Comparison of ENCODE assay signal across 29 mouse cellular contexts in genomic region chr2:72050451-72050850, GRCm38 (mm10).
DNase-seq lines count a peak whose midpoint lies in the region; ATAC-seq lines count a peak whose summit lies in the region.
"Had no signal": no experiment of that assay in that cellular context is flagged by ENCODE, and none has a peak within 500 bp of the region (broad histone marks: within the 10 kb centered on the region; RNA-seq: fewer than 3 reads in every experiment).

No protein-coding gene starts in this region.

- no peak overlapping the region for H3K4me2 ChIP-seq in forebrain, embryonic 15.5 days (replicated peaks)
- H3K4me2 ChIP-seq in forebrain, embryonic 11.5 days (ENCODE audit: low read depth, low read length, severe bottlenecking), result no peak overlapping the region
- no peak overlapping the region for H3K4me2 ChIP-seq in kidney, embryonic 15.5 days
- H3K4me2 ChIP-seq in neural tube, embryonic 13.5 days, result no peak overlapping the region
- no peak overlapping the region for H3K4me2 ChIP-seq in neural tube, embryonic 15.5 days
- H3K4me2 ChIP-seq: embryonic facial prominence, embryonic 13.5 days; heart, embryonic 12.5 days; heart, embryonic 15.5 days; hindbrain, embryonic 14.5 days had no signal

- peaks cover 5% of the 10 kb centered on the region for H3K4me1 ChIP-seq in forebrain, embryonic 15.5 days
- no peaks in the 10 kb centered on the region; the same call in 1 of the 2 replicates for H3K4me1 ChIP-seq in forebrain, embryonic 11.5 days (replicated peaks; ENCODE audit: control insufficient read depth, insufficient read depth, low read length)
- peaks cover 15% of the 10 kb centered on the region for H3K4me1 ChIP-seq in kidney, embryonic 15.5 days
- H3K4me1 ChIP-seq in neural tube, embryonic 13.5 days (replicated peaks), result peaks cover 18% of the 10 kb centered on the region
- H3K4me1 ChIP-seq in neural tube, embryonic 15.5 days, result peaks cover 14% of the 10 kb centered on the region

- H3K27me3 ChIP-seq in forebrain, embryonic 15.5 days, result no peaks in the 10 kb centered on the region
- H3K27me3 ChIP-seq in forebrain, embryonic 11.5 days (ENCODE audit: control insufficient read depth, insufficient read depth, low read length), result no peaks in the 10 kb centered on the region
- no peaks in the 10 kb centered on the region; the same call in 1 of the 2 replicates for H3K27me3 ChIP-seq in kidney, embryonic 15.5 days
- no peaks in the 10 kb centered on the region for H3K27me3 ChIP-seq in neural tube, embryonic 13.5 days
- H3K27me3 ChIP-seq in neural tube, embryonic 15.5 days (replicated peaks), result no peaks in the 10 kb centered on the region
- H3K27me3 ChIP-seq: embryonic facial prominence, embryonic 13.5 days; heart, embryonic 12.5 days; heart, embryonic 15.5 days had no signal

- no peak overlapping the region for H3K4me3 ChIP-seq in forebrain, embryonic 15.5 days
- H3K4me3 ChIP-seq in forebrain, embryonic 11.5 days (ENCODE audit: low read depth, low read length), result no peak overlapping the region
- H3K4me3 ChIP-seq in kidney, embryonic 15.5 days (replicated peaks), result no peak overlapping the region
- no peak overlapping the region for H3K4me3 ChIP-seq in neural tube, embryonic 13.5 days
- H3K4me3 ChIP-seq in neural tube, embryonic 15.5 days (replicated peaks), result no peak overlapping the region
- H3K4me3 ChIP-seq: embryonic facial prominence, embryonic 10.5 days; embryonic facial prominence, embryonic 13.5 days; erythroblast, embryonic 14.5 days; gastrocnemius, adult 2 months; heart, embryonic 12.5 days; heart, embryonic 15.5 days had no signal

- 15% methylated on average over 7 of the region's 7 CpGs for WGBS in forebrain, embryonic 15.5 days
- 38% methylated on average over 7 of the region's 7 CpGs for WGBS in forebrain, embryonic 11.5 days
- 34% methylated on average over 7 of the region's 7 CpGs for WGBS in kidney, embryonic 15.5 days
- 60% methylated on average over 7 of the region's 7 CpGs for WGBS in neural tube, embryonic 13.5 days
- WGBS in neural tube, embryonic 15.5 days, result 51% methylated on average over 7 of the region's 7 CpGs

- 0 out of 2 replicates have a peak, but pooled peaks have one; percentile 35 for ATAC-seq in forebrain, embryonic 15.5 days (replicated peaks)
- no peak for ATAC-seq in forebrain, embryonic 11.5 days (replicated peaks; ENCODE audit: low FRiP score)
- ATAC-seq in kidney, embryonic 15.5 days (replicated peaks; ENCODE audit: low FRiP score), result no peak
- ATAC-seq in neural tube, embryonic 13.5 days (ENCODE audit: low read depth), result no peak
- no peak for ATAC-seq in neural tube, embryonic 15.5 days (ENCODE audit: low FRiP score)
- ATAC-seq: CD4-positive, CD25-positive, alpha-beta regulatory T cell, adult 4 months; hindbrain, postnatal 0 days; inflammation-experienced regulatory T-cells, adult 6 months; intestine, embryonic 16.5 days had no signal

- no peaks in the 10 kb centered on the region for H3K36me3 ChIP-seq in forebrain, embryonic 15.5 days
- no peaks in the 10 kb centered on the region for H3K36me3 ChIP-seq in forebrain, embryonic 11.5 days (ENCODE audit: control insufficient read depth, insufficient read depth, low read length)
- H3K36me3 ChIP-seq in kidney, embryonic 15.5 days, result no peaks in the 10 kb centered on the region
- H3K36me3 ChIP-seq in neural tube, embryonic 13.5 days, result no peaks in the 10 kb centered on the region
- H3K36me3 ChIP-seq in neural tube, embryonic 15.5 days, result no peaks in the 10 kb centered on the region
- H3K36me3 ChIP-seq: embryonic facial prominence, embryonic 10.5 days; embryonic facial prominence, embryonic 13.5 days; heart, embryonic 12.5 days; heart, embryonic 15.5 days had no signal

- H3K27ac ChIP-seq in forebrain, embryonic 15.5 days (replicated peaks), result no peak overlapping the region
- no peak overlapping the region for H3K27ac ChIP-seq in forebrain, embryonic 11.5 days (ENCODE audit: low read depth, low read length)
- H3K27ac ChIP-seq in kidney, embryonic 15.5 days, result peak overlapping the region; percentile 9; the same call in 1 of the 2 replicates
- H3K27ac ChIP-seq in neural tube, embryonic 13.5 days (replicated peaks), result 0 out of 2 replicates have a peak overlapping the region, but pooled peaks have one; percentile 4
- H3K27ac ChIP-seq in neural tube, embryonic 15.5 days (replicated peaks), result no peak overlapping the region
- H3K27ac ChIP-seq: embryonic facial prominence, embryonic 10.5 days; embryonic facial prominence, embryonic 13.5 days; gastrocnemius, adult 2 months; heart, embryonic 15.5 days; hindbrain, embryonic 14.5 days; hindbrain, postnatal 0 days had no signal

- H3K9me3 ChIP-seq in forebrain, embryonic 15.5 days, result no peaks in the 10 kb centered on the region
- no peaks in the 10 kb centered on the region for H3K9me3 ChIP-seq in forebrain, embryonic 11.5 days (ENCODE audit: control insufficient read depth, low read length)
- H3K9me3 ChIP-seq in kidney, embryonic 15.5 days (replicated peaks), result no peaks in the 10 kb centered on the region
- no peaks in the 10 kb centered on the region for H3K9me3 ChIP-seq in neural tube, embryonic 13.5 days
- H3K9me3 ChIP-seq in neural tube, embryonic 15.5 days (replicated peaks), result no peaks in the 10 kb centered on the region
- H3K9me3 ChIP-seq: embryonic facial prominence, embryonic 10.5 days; embryonic facial prominence, embryonic 13.5 days; heart, embryonic 12.5 days; heart, embryonic 15.5 days had no signal

- H3K9ac ChIP-seq in forebrain, embryonic 15.5 days (replicated peaks), result no peak overlapping the region
- H3K9ac ChIP-seq in forebrain, embryonic 11.5 days (ENCODE audit: low read length), result no peak overlapping the region
- H3K9ac ChIP-seq in kidney, embryonic 15.5 days, result no peak overlapping the region
- H3K9ac ChIP-seq in neural tube, embryonic 13.5 days, result no peak overlapping the region
- H3K9ac ChIP-seq in neural tube, embryonic 15.5 days (replicated peaks), result no peak overlapping the region
- H3K9ac ChIP-seq: embryonic facial prominence, embryonic 13.5 days; heart, embryonic 12.5 days; heart, embryonic 15.5 days; hindbrain, embryonic 14.5 days had no signal

- DNase-seq in forebrain, embryonic 11.5 days (ENCODE audit: low spot score), result no peak
- DNase-seq in kidney, postnatal 25 days, result no peak
- no peak for DNase-seq in ovary, postnatal 10 days (ENCODE audit: low spot score)
- DNase-seq: adrenal gland, adult 2 months; adrenal gland, postnatal 14 days; cerebellum, adult 11-12 months; cerebellum, adult 8-10 months; cerebellum, postnatal 10 days; cerebellum, postnatal 36 days; embryo, embryonic 11 days; gastrocnemius, adult 2 months; gastrocnemius, postnatal 14 days; heart, adult 18-20 months; heart, postnatal 10 days; heart, postnatal 4 days had no signal

Comparison
In these comparisons a context has a peak if more than half of its experiments do, and no peak if none do; other contexts are left out.
1. H3K27ac ChIP-seq: peak in kidney, embryonic 15.5 days (single experiment) and neural tube, embryonic 13.5 days (single experiment); none in forebrain, embryonic 15.5 days (single experiment), forebrain, embryonic 11.5 days (single experiment) and neural tube, embryonic 15.5 days (single experiment).